Mouse (Mus musculus) midbrain, embryonic 15.5 days (tissue): ENCODE measurements around the gene Slc16a8. TPM values are rescaled to one million over a fixed set of nuclear protein-coding genes. Genes with fewer than 3 reads are reported as not detected.

Source experiments
- ATAC-seq: fragments of 200-750 bp; cut with Nextera tagmentation; replicated peaks from 2 replicates; pipeline ENCODE4 v1.8.0; 2017; ENCODE audit warnings: moderate TSS enrichment
- H3K27ac ChIP-seq: fragments of 300-500 bp; sonication (generic); 2 replicates; pipeline ENCODE4 v1.5.1; 2015; ENCODE audit warnings: mild to moderate bottlenecking, inconsistent platforms
- H3K27me3 ChIP-seq: fragments of 300-500 bp; sonication (generic); replicated peaks from 2 replicates; pipeline ENCODE4 v1.6.1; 2015; ENCODE audit warnings: inconsistent platforms
- H3K36me3 ChIP-seq: fragments of 300-500 bp; sonication (generic); replicated peaks from 2 replicates; pipeline ENCODE4 v1.6.1; 2015; ENCODE audit warnings: inconsistent platforms
- H3K4me1 ChIP-seq: fragments of 300-500 bp; sonication (generic); 2 replicates; pipeline ENCODE4 v1.6.1; 2015; ENCODE audit warnings: inconsistent platforms
- H3K4me2 ChIP-seq: fragments of 300-500 bp; sonication (generic); 2 replicates; pipeline ENCODE4 v1.6.1; 2015; ENCODE audit warnings: inconsistent platforms, mild to moderate bottlenecking, moderate library complexity
- H3K4me3 ChIP-seq: fragments of 300-500 bp; sonication (generic); 2 replicates; pipeline ENCODE4 v1.5.1; 2015; ENCODE audit warnings: mild to moderate bottlenecking, inconsistent platforms
- H3K9ac ChIP-seq: fragments of 300-500 bp; sonication (generic); 2 replicates; pipeline ENCODE4 v1.6.1; 2015; ENCODE audit warnings: mild to moderate bottlenecking, inconsistent platforms
- H3K9me3 ChIP-seq: fragments of 300-500 bp; sonication (generic); 2 replicates; pipeline ENCODE4 v1.6.1; 2016; ENCODE audit warnings: inconsistent platforms
- WGBS: fragments of 180-500 bp; shearing (Covaris S2); methylation state at CpG from one replicate; pipeline ENCODE4 v1.1.7; 2015; ENCODE audit warnings: mixed read lengths; 5-methylcytosine and 5-hydroxymethylcytosine counted together
- polyA plus RNA-seq: library from polyadenylated mRNA; unstranded; fragments of >200 nt; fragmentation: Nextera tagmentation; extraction: Ambion mirVana; gene quantifications from 2 replicates; pipeline ENCODE4 v1.2.1, GENCODE M21; 2015

Gene Slc16a8
- polyA plus RNA-seq, 1 experiment from 2014 or later: 0.54 TPM

GRCm38 (mm10) chr15:79208211-79208610 lies 46.4 kb downstream of the Slc16a8 start:
- H3K9ac ChIP-seq: no peak overlapping the region
- H3K9me3 ChIP-seq: no peaks in the 10 kb centered on the region
- H3K4me1 ChIP-seq: no peaks in the 10 kb centered on the region
- no peak overlapping the region for H3K4me3 ChIP-seq
- no peak for ATAC-seq
- no peak overlapping the region for H3K4me2 ChIP-seq
- 83% methylated on average over 6 of the region's 6 CpGs for WGBS
- no peaks in the 10 kb centered on the region for H3K36me3 ChIP-seq
- H3K27me3 ChIP-seq: no peaks in the 10 kb centered on the region
- no peak overlapping the region for H3K27ac ChIP-seq

GRCm38 (mm10) chr15:79202575-79202974 lies 52.0 kb downstream of the Slc16a8 start:
- H3K4me1 ChIP-seq: peaks cover 17% of the 10 kb centered on the region
- ATAC-seq: 0 out of 2 replicates have a peak, but pooled peaks have one; percentile 55
- no peak overlapping the region for H3K4me2 ChIP-seq
- H3K4me3 ChIP-seq: no peak overlapping the region
- 0 out of 2 replicates have a peak overlapping the region, but pooled peaks have one; percentile 38 for H3K27ac ChIP-seq
- H3K9ac ChIP-seq: no peak overlapping the region
- no peaks in the 10 kb centered on the region for H3K9me3 ChIP-seq
- no peaks in the 10 kb centered on the region for H3K36me3 ChIP-seq
- WGBS: 42% methylated on average over 10 of the region's 10 CpGs
- no peaks in the 10 kb centered on the region for H3K27me3 ChIP-seq

GRCm38 (mm10) chr15:79201491-79202150 lies 52.9 kb downstream of the Slc16a8 start:
- Histone ChIP-seq H3K4me2 (peak overlapping the region; percentile 14; the same call in 1 of the 2 replicates), H3K4me1 (peaks cover 17% of the 10 kb centered on the region), H3K9me3 (no peaks in the 10 kb centered on the region), H3K27me3 (no peaks in the 10 kb centered on the region), H3K36me3 (no peaks in the 10 kb centered on the region), H3K4me3 (no peak overlapping the region), H3K9ac (no peak overlapping the region), H3K27ac (0 out of 2 replicates have a peak overlapping the region, but pooled peaks have one; percentile 0)
- peak; percentile 69 for ATAC-seq
- 8% methylated on average over 13 of the region's 13 CpGs for WGBS

Other genes with a start within 250 kb of the Slc16a8 start
- gene H1f0, start 226.3 kb downstream of the Slc16a8 start, polyA plus RNA-seq: 183 and 198 TPM in 2 replicates
- gene Galr3, start 212.9 kb downstream of the Slc16a8 start, polyA plus RNA-seq: not detected in 2 replicates
- 61.0 and 64.3 TPM in 2 replicates for gene Ankrd54, start 191.9 kb downstream of the Slc16a8 start, polyA plus RNA-seq
- gene Eif3l, start 179.6 kb downstream of the Slc16a8 start, polyA plus RNA-seq: 165 and 167 TPM in 2 replicates
- gene Micall1, start 145.9 kb downstream of the Slc16a8 start, polyA plus RNA-seq: 13.9 and 15.8 TPM in 2 replicates
- 229 and 243 TPM in 2 replicates for gene Polr2f, start 113.8 kb downstream of the Slc16a8 start, polyA plus RNA-seq
- 15.1 and 19.1 TPM in 2 replicates for gene 1700088E04Rik, start 113.5 kb downstream of the Slc16a8 start, polyA plus RNA-seq
- 2.9 TPM in 2 replicates for gene Sox10, start 89.5 kb downstream of the Slc16a8 start, polyA plus RNA-seq
- 105 and 108 TPM in 2 replicates for gene Pick1, start 25.6 kb downstream of the Slc16a8 start, polyA plus RNA-seq
- gene Gm49486, start 25.4 kb downstream of the Slc16a8 start, polyA plus RNA-seq: 0.78 and 1.6 TPM in 2 replicates
- 2.6 and 3.1 TPM in 2 replicates for gene Baiap2l2, start 30.8 kb upstream of the Slc16a8 start, polyA plus RNA-seq
- gene Pla2g6, start 73.6 kb upstream of the Slc16a8 start, polyA plus RNA-seq: 29.2 and 37.1 TPM in 2 replicates
- gene Maff, start 91.9 kb upstream of the Slc16a8 start, polyA plus RNA-seq: 0.80 and 1.0 TPM in 2 replicates
- 47.9 and 54.9 TPM in 2 replicates for gene Tmem184b, start 148.8 kb upstream of the Slc16a8 start, polyA plus RNA-seq
- 284 and 297 TPM in 2 replicates for gene Csnk1e, start 200.8 kb upstream of the Slc16a8 start, polyA plus RNA-seq